Mouse (Mus musculus) hindbrain, embryonic 15.5 days (tissue): ENCODE measurements around the gene Rps25. TPM values are rescaled to one million over a fixed set of nuclear protein-coding genes. Genes with fewer than 3 reads are reported as not detected.
"Not testable (repeated sequence)": the region's sequence is repeated elsewhere in the genome, so short reads cannot be mapped to it uniquely, and the experiment has no call there.

Experiments used
- ATAC-seq: fragments of 200-750 bp; cut with Nextera tagmentation; 2 replicates; pipeline ENCODE4 v1.8.0; 2017; ENCODE audit warnings: low read depth, moderate number of reproducible peaks, moderate TSS enrichment; ENCODE audit not compliant: low FRiP score
- H3K27ac ChIP-seq: fragments of 300-500 bp; sonication (generic); replicated peaks from 2 replicates; pipeline ENCODE4 v1.5.1; 2015; ENCODE audit warnings: mild to moderate bottlenecking, inconsistent platforms
- H3K27me3 ChIP-seq: fragments of 300-500 bp; sonication (generic); 2 replicates; pipeline ENCODE4 v1.6.1; 2015; ENCODE audit warnings: control low read depth, inconsistent platforms
- H3K36me3 ChIP-seq: fragments of 300-500 bp; sonication (generic); 2 replicates; pipeline ENCODE4 v1.6.1; 2015; ENCODE audit warnings: control low read depth, inconsistent platforms
- H3K4me1 ChIP-seq: fragments of 300-500 bp; sonication (generic); replicated peaks from 2 replicates; pipeline ENCODE4 v1.6.1; 2015; ENCODE audit warnings: control low read depth, inconsistent platforms
- H3K4me2 ChIP-seq: fragments of 300-500 bp; sonication (generic); 2 replicates; pipeline ENCODE4 v1.6.1; 2015; ENCODE audit warnings: moderate library complexity, mild to moderate bottlenecking, inconsistent platforms
- H3K4me3 ChIP-seq: fragments of 300-500 bp; sonication (generic); 2 replicates; pipeline ENCODE4 v1.5.1; 2015; ENCODE audit warnings: mild to moderate bottlenecking, inconsistent platforms
- H3K9ac ChIP-seq: fragments of 300-500 bp; sonication (generic); 2 replicates; pipeline ENCODE4 v1.6.1; 2015; ENCODE audit warnings: inconsistent platforms
- H3K9me3 ChIP-seq: fragments of 300-500 bp; sonication (generic); 2 replicates; pipeline ENCODE4 v1.6.1; 2016; ENCODE audit warnings: control low read depth, inconsistent platforms
- WGBS: fragments of 180-500 bp; shearing (Covaris S2); methylation state at CpG from one replicate; pipeline ENCODE4 v1.1.7; 2015; 5-methylcytosine and 5-hydroxymethylcytosine counted together
- polyA plus RNA-seq: library from polyadenylated mRNA; unstranded; fragments of >200 nt; fragmentation: Nextera tagmentation; extraction: Ambion mirVana; gene quantifications from 2 replicates; pipeline ENCODE4 v1.2.1, GENCODE M21; 2015

Gene Rps25
- polyA plus RNA-seq, 1 experiment from 2014 or later = 1,001 TPM

GRCm38 (mm10) chr9:44408693-44409092 lies 1.8 kb downstream of the Rps25 start:
- H3K4me3 ChIP-seq = peak overlapping the region; percentile 90
- H3K4me1 ChIP-seq = peaks cover 34% of the 10 kb centered on the region
- H3K36me3 ChIP-seq = peaks cover 67% of the 10 kb centered on the region
- not testable (repeated sequence) for ATAC-seq, H3K27ac ChIP-seq, H3K27me3 ChIP-seq, H3K9me3 ChIP-seq, H3K9ac ChIP-seq
- peak overlapping the region; percentile 78 for H3K4me2 ChIP-seq
- WGBS = 85% methylated on average over 9 of the region's 9 CpGs

DNA sequence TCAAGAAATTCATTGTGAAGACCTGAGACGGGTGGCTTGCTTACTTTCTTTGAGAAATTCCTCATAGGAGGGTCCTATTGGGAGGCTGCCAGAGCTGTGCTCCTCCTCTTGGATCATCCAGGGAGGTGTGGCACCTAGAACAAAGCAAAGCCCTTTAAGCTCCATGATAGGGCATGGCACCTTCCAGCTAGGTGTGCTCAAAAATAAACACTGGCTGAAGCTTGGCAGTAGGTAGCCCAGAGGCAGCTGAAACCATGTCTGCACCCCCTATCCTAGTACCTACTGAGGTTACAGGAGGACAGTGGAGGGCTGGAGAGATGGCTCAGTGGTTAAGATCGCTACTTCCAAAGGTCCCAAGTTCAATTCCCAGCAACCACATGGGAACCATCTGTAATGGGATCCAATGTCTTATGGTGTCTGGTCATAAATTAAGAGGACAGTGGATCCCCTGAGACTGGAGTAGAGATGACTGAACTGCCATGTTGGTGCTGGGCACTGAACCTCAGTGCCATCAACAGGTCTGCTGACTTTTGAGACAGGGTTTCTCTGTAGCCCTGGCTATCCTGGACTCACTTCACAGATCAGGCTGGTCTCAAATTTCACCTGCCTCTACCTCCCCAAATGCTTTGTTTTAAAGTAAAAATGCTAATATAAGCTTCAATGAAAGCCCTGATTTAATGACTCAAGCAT lies 3.9 kb downstream of the Rps25 start:
- Histone ChIP-seq H3K36me3 (peaks cover 60% of the 10 kb centered on the region), H3K27ac (no peak overlapping the region), H3K4me1 (peaks cover 20% of the 10 kb centered on the region), H3K27me3 (no peaks in the 10 kb centered on the region), H3K9me3 (no peaks in the 10 kb centered on the region), H3K4me3 (no peak overlapping the region), H3K4me2 (no peak overlapping the region), H3K9ac (no peak overlapping the region)
- WGBS = 81% methylated on average over 2 of the region's 2 CpGs
- no peak for ATAC-seq

DNA sequence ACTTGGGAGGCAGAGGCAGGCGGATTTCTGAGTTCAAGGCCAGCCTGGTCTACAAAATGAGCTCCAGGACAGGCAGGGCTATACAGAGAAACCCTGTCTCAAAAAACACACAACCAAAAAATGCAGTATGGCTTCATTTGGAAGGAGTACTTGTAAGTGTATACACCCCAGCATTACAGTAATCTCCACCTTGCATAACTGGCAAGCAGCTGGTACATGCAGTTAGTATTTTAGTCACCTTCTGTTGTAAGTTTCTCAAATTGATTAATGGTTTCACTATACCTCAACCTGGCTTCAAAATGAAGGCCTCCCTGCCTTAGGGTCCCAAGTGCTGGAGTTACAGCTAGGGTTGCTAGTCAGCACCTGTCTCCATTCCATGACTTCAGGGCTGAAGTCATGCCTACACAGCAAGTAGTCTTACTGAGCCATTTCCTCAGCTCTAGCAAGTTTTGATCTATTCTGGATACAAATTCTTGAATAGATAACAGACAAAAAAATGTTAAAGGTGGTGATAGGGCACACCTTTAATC lies 4.7 kb downstream of the Rps25 start:
- Histone ChIP-seq H3K4me1 (peaks cover 20% of the 10 kb centered on the region), H3K9ac (no peak overlapping the region), H3K27ac (no peak overlapping the region), H3K36me3 (peaks cover 60% of the 10 kb centered on the region), H3K4me2 (no peak overlapping the region), H3K9me3 (no peaks in the 10 kb centered on the region), H3K27me3 (no peaks in the 10 kb centered on the region), H3K4me3 (no peak overlapping the region)
- WGBS = 83% methylated on average over 1 of the region's 1 CpGs
- no peak for ATAC-seq

DNA sequence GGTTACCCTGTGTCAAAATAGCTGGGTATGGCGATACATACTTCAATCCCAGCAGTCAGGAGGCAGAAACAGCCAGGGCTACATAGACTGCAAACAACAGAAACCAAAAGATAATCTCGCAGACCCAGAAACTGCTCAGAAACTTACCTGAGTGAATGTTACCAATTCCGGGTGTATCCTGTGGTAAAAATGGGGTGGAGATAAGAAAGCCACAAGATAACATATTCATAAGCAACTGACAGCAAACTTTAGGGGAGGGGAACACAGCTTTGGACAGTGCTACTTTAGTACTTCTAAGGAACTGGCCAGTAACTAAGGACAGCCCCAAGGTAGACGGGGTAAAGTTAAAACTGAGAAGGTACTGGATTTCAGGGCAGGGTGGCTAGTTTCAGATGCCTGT lies 5.4 kb downstream of the Rps25 start:
- peaks cover 25% of the 10 kb centered on the region for H3K4me1 ChIP-seq
- H3K9me3 ChIP-seq = no peaks in the 10 kb centered on the region
- no peak overlapping the region for H3K4me2 ChIP-seq
- no peak overlapping the region for H3K4me3 ChIP-seq
- no peak overlapping the region for H3K9ac ChIP-seq
- peaks cover 60% of the 10 kb centered on the region for H3K36me3 ChIP-seq
- whole genome bisulfite sequencing = 89% methylated on average over 4 of the region's 4 CpGs
- no peak overlapping the region for H3K27ac ChIP-seq
- no peak for ATAC-seq
- no peaks in the 10 kb centered on the region for H3K27me3 ChIP-seq

DNA sequence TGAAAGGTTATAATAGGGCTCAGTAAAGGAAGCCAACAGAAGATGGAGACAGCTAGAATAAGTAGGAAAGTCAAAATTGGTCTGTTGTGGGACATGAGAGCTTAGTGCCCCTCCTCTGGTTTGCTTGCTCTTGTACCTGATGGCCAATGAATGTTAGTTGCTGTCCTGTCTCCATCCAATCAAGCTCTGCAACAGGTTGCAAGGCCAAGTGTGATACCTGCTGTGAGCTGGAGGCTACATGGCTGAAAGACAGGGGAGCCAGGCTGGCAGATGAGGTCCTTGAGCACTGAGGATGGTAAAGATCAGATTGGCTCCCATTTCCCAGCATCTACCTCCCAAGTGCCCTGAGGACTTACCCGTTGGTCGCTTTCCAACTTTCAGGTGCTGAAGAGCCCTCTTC lies 5.8 kb downstream of the Rps25 start:
- no peaks in the 10 kb centered on the region for H3K9me3 ChIP-seq
- peaks cover 27% of the 10 kb centered on the region for H3K4me1 ChIP-seq

GRCm38 (mm10) chr9:44417156-44417891 lies 10.4 kb downstream of the Rps25 start:
- ATAC-seq = peak; percentile 74; the same call in 1 of the 2 replicates
- Histone ChIP-seq H3K9me3 (no peaks in the 10 kb centered on the region), H3K36me3 (peaks cover 23% of the 10 kb centered on the region), H3K9ac (peak overlapping the region; percentile 74), H3K27ac (peak overlapping the region; percentile 79), H3K4me2 (peak overlapping the region; percentile 80), H3K27me3 (no peaks in the 10 kb centered on the region), H3K4me1 (peaks cover 17% of the 10 kb centered on the region), H3K4me3 (peak overlapping the region; percentile 74)
- 8% methylated on average over 26 of the region's 26 CpGs for WGBS

More for the DNA sequence above, 5.8 kb downstream of the Rps25 start:
- Histone ChIP-seq H3K27ac (no peak overlapping the region), H3K4me2 (no peak overlapping the region), H3K36me3 (peaks cover 60% of the 10 kb centered on the region), H3K27me3 (no peaks in the 10 kb centered on the region), H3K9ac (no peak overlapping the region), H3K4me3 (no peak overlapping the region)
- 92% methylated on average over 2 of the region's 2 CpGs for WGBS
- no peak for ATAC-seq

DNA sequence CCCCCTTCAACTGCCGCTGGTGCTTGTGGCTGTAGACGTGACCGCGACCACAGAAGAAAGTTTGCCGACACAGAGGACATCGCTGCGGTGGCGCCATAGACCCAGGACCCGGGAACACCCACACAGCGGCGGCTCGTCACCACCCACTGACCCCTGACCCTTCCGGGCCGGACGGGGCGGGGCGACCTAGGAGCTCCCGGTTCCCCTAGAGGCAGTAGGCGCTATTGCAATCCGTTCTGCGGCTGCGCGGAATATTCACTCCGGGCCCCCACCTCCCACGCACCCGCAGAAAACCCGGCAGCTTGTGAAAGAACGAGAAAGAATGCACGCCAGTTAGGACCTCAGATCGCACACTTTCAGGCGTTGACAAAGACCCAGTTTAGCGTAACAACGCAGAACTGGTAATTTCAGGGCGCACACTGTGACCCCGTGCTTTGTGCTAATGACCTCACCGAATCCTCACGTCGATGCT lies 11.0 kb downstream of the Rps25 start:
- H3K9ac ChIP-seq = peak overlapping the region; percentile 74
- no peaks in the 10 kb centered on the region for H3K9me3 ChIP-seq
- ATAC-seq = peak; percentile 93
- H3K4me3 ChIP-seq = peak overlapping the region; percentile 74
- peaks cover 17% of the 10 kb centered on the region for H3K4me1 ChIP-seq
- under 1% methylated on average over 38 of the region's 38 CpGs for WGBS
- peaks cover 17% of the 10 kb centered on the region for H3K36me3 ChIP-seq
- H3K27ac ChIP-seq = peak overlapping the region; percentile 79
- peak overlapping the region; percentile 80 for H3K4me2 ChIP-seq
- no peaks in the 10 kb centered on the region for H3K27me3 ChIP-seq

- H3K27ac ChIP-seq = peak within 1 kb of the TSS; percentile 79
- no peaks in the 10 kb centered on the region for H3K9me3 ChIP-seq
- peak within 1 kb of the TSS; percentile 80 for H3K4me2 ChIP-seq
- H3K36me3 ChIP-seq = peaks cover 8% of the 10 kb centered on the region
- ATAC-seq = no peak
- peaks cover 17% of the 10 kb centered on the region for H3K4me1 ChIP-seq
- WGBS = 77% methylated on average over 14 of the region's 14 CpGs
- no peaks in the 10 kb centered on the region for H3K27me3 ChIP-seq
- H3K9ac ChIP-seq = peak within 1 kb of the TSS; percentile 74
- peak within 1 kb of the TSS; percentile 74 for H3K4me3 ChIP-seq
Observed at GRCm38 (mm10) chr9:44418519-44419385, 11.8 kb downstream of the Rps25 start, which contains the start of gene Ccdc84. TSS of gene Ccdc84 (minus strand) at chr9:44418569.

DNA sequence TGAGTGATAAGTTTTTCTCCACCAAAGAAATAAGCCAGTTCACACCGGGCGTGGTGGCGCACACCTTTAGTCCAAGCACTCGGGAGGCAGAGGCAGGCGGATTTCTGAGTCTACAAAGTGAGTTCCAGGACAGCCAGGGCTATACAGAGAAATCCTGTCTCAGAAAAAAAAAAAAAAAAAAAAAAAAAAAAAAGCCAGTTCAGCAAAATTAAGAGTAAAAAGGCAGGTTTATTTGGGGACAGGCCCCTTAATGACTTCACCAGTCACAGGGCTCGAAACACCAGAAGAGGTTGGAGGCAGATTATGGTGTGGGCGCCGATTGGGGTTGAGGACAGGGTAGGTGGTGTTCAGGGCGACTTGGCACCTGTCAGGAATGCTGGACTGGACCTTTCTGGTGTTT lies 12.8 kb downstream of the Rps25 start:
- not testable (repeated sequence) for H3K27ac ChIP-seq, ATAC-seq, H3K9ac ChIP-seq, H3K27me3 ChIP-seq, H3K4me3 ChIP-seq, H3K36me3 ChIP-seq, H3K4me2 ChIP-seq, H3K9me3 ChIP-seq
- peaks cover 17% of the 10 kb centered on the region for H3K4me1 ChIP-seq
- WGBS = 98% methylated on average over 9 of the region's 9 CpGs

- H3K27ac ChIP-seq = no peak overlapping the region
- no peaks in the 10 kb centered on the region for H3K9me3 ChIP-seq
- H3K27me3 ChIP-seq = no peaks in the 10 kb centered on the region
- 83% methylated on average over 5 of the region's 5 CpGs for WGBS
- H3K4me1 ChIP-seq = peaks cover 17% of the 10 kb centered on the region
- ATAC-seq = no peak
- no peak overlapping the region for H3K9ac ChIP-seq
- no peak overlapping the region for H3K4me3 ChIP-seq
- no peaks in the 10 kb centered on the region for H3K36me3 ChIP-seq
- no peak overlapping the region for H3K4me2 ChIP-seq
Observed at GRCm38 (mm10) chr9:44420280-44420898, 13.4 kb downstream of the Rps25 start.

- Histone ChIP-seq H3K4me3 (no peak overlapping the region), H3K4me1 (peaks cover under 1% of the 10 kb centered on the region; the same call in 1 of the 2 replicates), H3K4me2 (no peak overlapping the region), H3K9me3 (no peaks in the 10 kb centered on the region), H3K9ac (no peak overlapping the region), H3K27me3 (no peaks in the 10 kb centered on the region), H3K27ac (no peak overlapping the region), H3K36me3 (no peaks in the 10 kb centered on the region)
- no peak for ATAC-seq
- WGBS = 89% methylated on average over 4 of the region's 4 CpGs
Observed at GRCm38 (mm10) chr9:44423576-44423975, 16.6 kb downstream of the Rps25 start.
